Mouse (Mus musculus) MEL (cell line): Measurements from ENCODE around the gene Nosip. TPM values are rescaled to one million over a fixed set of nuclear protein-coding genes. Genes with fewer than 3 reads are reported as not detected.

ENCODE experiments used
- DNase-seq: peaks from one replicate; pipeline ENCODE4 v3.0.0; 2011; ENCODE audit warnings: low read depth, low spot score
- H3K27ac ChIP-seq: 2 replicates; pipeline ENCODE4 v1.5.1; 2012; ENCODE audit warnings: low read depth, mild to moderate bottlenecking, control low read depth, low read length, moderate library complexity; ENCODE audit not compliant: control insufficient read depth
- H3K27me3 ChIP-seq, 2 experiments: fragments of 150-350 bp in 1 of 2; sonication (generic) in 1 of 2; 2 replicates each; pipeline ENCODE4 v1.6.1; 2012; ENCODE audit warnings: low read length in 2 of 2, mild to moderate bottlenecking in 2 of 2, improper control_type of control experiment in 1 of 2, moderate library complexity in 1 of 2; ENCODE audit not compliant: insufficient read depth in 2 of 2, control insufficient read depth in 1 of 2
- H3K36me3 ChIP-seq, 2 experiments: 2 replicates each; pipeline ENCODE4 v1.6.1; 2012 to 2014; ENCODE audit warnings: low read length in 2 of 2, improper control_type of control experiment in 1 of 2, inconsistent platforms in 1 of 2, mild to moderate bottlenecking in 1 of 2; ENCODE audit not compliant: insufficient read depth in 2 of 2, control insufficient read depth in 1 of 2
- H3K4me1 ChIP-seq, 2 experiments: fragments of 150-350 bp in 1 of 2; sonication (generic) in 1 of 2; 2 replicates each; pipeline ENCODE4 v1.6.1; 2012; ENCODE audit warnings: low read length in 2 of 2, improper control_type of control experiment in 1 of 2, mild to moderate bottlenecking in 1 of 2; ENCODE audit not compliant: insufficient read depth in 2 of 2, control insufficient read depth in 1 of 2
- H3K4me3 ChIP-seq, 2 experiments: fragments of 150-350 bp in 1 of 2; sonication (generic) in 1 of 2; 2 replicates each; pipeline ENCODE4 v1.5.1; 2012; ENCODE audit warnings: low read depth in 2 of 2, low read length in 2 of 2, mild to moderate bottlenecking in 2 of 2, moderate library complexity in 2 of 2, control low read depth in 1 of 2, improper control_type of control experiment in 1 of 2; ENCODE audit not compliant: control insufficient read depth in 1 of 2, insufficient read depth in 1 of 2
- H3K79me2 ChIP-seq: 2 replicates; pipeline ENCODE4 v1.6.1; 2012; ENCODE audit warnings: mild to moderate bottlenecking, low read length, moderate library complexity; ENCODE audit not compliant: control insufficient read depth, poor library complexity, insufficient read depth
- H3K9ac ChIP-seq: 2 replicates; pipeline ENCODE4 v1.6.1; 2012; ENCODE audit warnings: low read depth, mild to moderate bottlenecking, control low read depth, low read length, moderate library complexity; ENCODE audit not compliant: control insufficient read depth, poor library complexity, severe bottlenecking
- H3K9me3 ChIP-seq: fragments of 150-350 bp; sonication (generic); replicated peaks from 2 replicates; pipeline ENCODE4 v1.6.1; 2012; ENCODE audit warnings: mild to moderate bottlenecking, low read length, improper control_type of control experiment, moderate library complexity; ENCODE audit not compliant: insufficient read depth
- CTCF ChIP-seq, 3 experiments: IDR thresholded peaks in 2 of 3; conservative IDR thresholded peaks in 1 of 3; 2 replicates each; pipeline ENCODE4 v1.5.1; 2011 to 2012; ENCODE audit warnings: low read length in 3 of 3, low read depth in 2 of 3, mild to moderate bottlenecking in 2 of 3, improper control_type of control experiment in 1 of 3, inconsistent platforms in 1 of 3, mixed read lengths in 1 of 3, moderate library complexity in 1 of 3; ENCODE audit not compliant: control insufficient read depth in 1 of 3, insufficient read depth in 1 of 3, poor library complexity in 1 of 3, severe bottlenecking in 1 of 3
- EP300 ChIP-seq, 2 experiments: IDR thresholded peaks; 2 replicates each; pipeline ENCODE4 v1.6.1; 2011; ENCODE audit warnings: improper control_type of control experiment in 2 of 2, low read length in 2 of 2, low read depth in 1 of 2, mild to moderate bottlenecking in 1 of 2
- ETS1 ChIP-seq: IDR thresholded peaks from 2 replicates; pipeline ENCODE4 v1.6.1; 2012; ENCODE audit warnings: low read depth, mild to moderate bottlenecking, inconsistent platforms, low read length, improper control_type of control experiment, moderate library complexity
- GABPA ChIP-seq: IDR thresholded peaks from 2 replicates; pipeline ENCODE4 v1.6.1; 2012; ENCODE audit warnings: low read depth, mild to moderate bottlenecking, inconsistent platforms, low read length, improper control_type of control experiment, moderate library complexity
- HCFC1 ChIP-seq: IDR thresholded peaks from 2 replicates; pipeline ENCODE4 v1.6.1; 2012; ENCODE audit warnings: low read depth, mild to moderate bottlenecking, inconsistent platforms, low read length, improper control_type of control experiment, moderate library complexity
- JUND ChIP-seq: IDR thresholded peaks from 2 replicates; pipeline ENCODE4 v1.6.1; 2011; ENCODE audit warnings: low read depth, mild to moderate bottlenecking, improper control_type of control experiment, low read length
- KAT2A ChIP-seq: conservative IDR thresholded peaks from 2 replicates; pipeline ENCODE4 v1.6.1; 2012; ENCODE audit warnings: low read depth, low read length, improper control_type of control experiment, inconsistent platforms
- MAFK ChIP-seq: IDR thresholded peaks from 2 replicates; pipeline ENCODE4 v1.6.1; 2011; ENCODE audit warnings: low read depth, mild to moderate bottlenecking, low read length, improper control_type of control experiment, borderline replicate concordance
- MAX ChIP-seq: IDR thresholded peaks from 2 replicates; pipeline ENCODE4 v1.6.1; 2011; ENCODE audit warnings: low read length, improper control_type of control experiment
- MAZ ChIP-seq: IDR thresholded peaks from 2 replicates; pipeline ENCODE4 v1.6.1; 2012; ENCODE audit warnings: low read depth, mild to moderate bottlenecking, inconsistent platforms, low read length, improper control_type of control experiment
- MXI1 ChIP-seq: IDR thresholded peaks from 2 replicates; pipeline ENCODE4 v1.6.1; 2011; ENCODE audit warnings: mild to moderate bottlenecking, low read depth, low read length, improper control_type of control experiment
- MYC ChIP-seq: IDR thresholded peaks from 2 replicates; pipeline ENCODE4 v1.6.1; 2011; ENCODE audit warnings: low read depth, mild to moderate bottlenecking, low read length, improper control_type of control experiment, moderate library complexity
- NELFE ChIP-seq: IDR thresholded peaks from 2 replicates; pipeline ENCODE4 v1.6.1; 2011; ENCODE audit warnings: low read depth, low read length, improper control_type of control experiment
- NRF1 ChIP-seq: IDR thresholded peaks from 2 replicates; pipeline ENCODE4 v1.6.1; 2014; ENCODE audit warnings: low read depth, mild to moderate bottlenecking, inconsistent platforms, low read length, improper control_type of control experiment, moderate library complexity; ENCODE audit not compliant: poor library complexity, insufficient read depth, severe bottlenecking
- POLR2A ChIP-seq, 2 experiments: IDR thresholded peaks; 2 replicates each; pipeline ENCODE4 v1.6.1; 2011 to 2012; ENCODE audit warnings: low read length in 2 of 2, mild to moderate bottlenecking in 2 of 2, control low read depth in 1 of 2, improper control_type of control experiment in 1 of 2, low read depth in 1 of 2, moderate library complexity in 1 of 2; ENCODE audit not compliant: control insufficient read depth in 1 of 2, insufficient read depth in 1 of 2, poor library complexity in 1 of 2
- POLR2AphosphoS2 ChIP-seq: IDR thresholded peaks from 2 replicates; pipeline ENCODE4 v1.6.1; 2011; ENCODE audit warnings: low read length, improper control_type of control experiment
- RAD21 ChIP-seq: IDR thresholded peaks from 2 replicates; pipeline ENCODE4 v1.6.1; 2011; ENCODE audit warnings: mild to moderate bottlenecking, low read depth, low read length, improper control_type of control experiment
- RCOR1 ChIP-seq: IDR thresholded peaks from 2 replicates; pipeline ENCODE4 v1.6.1; 2012; ENCODE audit warnings: low read depth, mild to moderate bottlenecking, inconsistent platforms, low read length, improper control_type of control experiment
- SIN3A ChIP-seq: IDR thresholded peaks from 2 replicates; pipeline ENCODE4 v1.6.1; 2012; ENCODE audit warnings: low read length, improper control_type of control experiment, inconsistent platforms
- TAL1 ChIP-seq: IDR thresholded peaks from 2 replicates; pipeline ENCODE4 v1.6.1; 2012; ENCODE audit warnings: mild to moderate bottlenecking, inconsistent platforms, low read length, moderate library complexity, mixed read lengths
- USF1 ChIP-seq: IDR thresholded peaks from 2 replicates; pipeline ENCODE4 v1.6.1; 2014; ENCODE audit warnings: low read depth, mild to moderate bottlenecking, inconsistent platforms, low read length, improper control_type of control experiment, moderate library complexity
- USF2 ChIP-seq, 2 experiments: IDR thresholded peaks; 2 replicates each; pipeline ENCODE4 v1.6.1; 2011 to 2012; ENCODE audit warnings: improper control_type of control experiment in 2 of 2, low read length in 2 of 2, borderline replicate concordance in 1 of 2, inconsistent platforms in 1 of 2, low read depth in 1 of 2, mild to moderate bottlenecking in 1 of 2; ENCODE audit not compliant: insufficient read depth in 1 of 2
- ZC3H11A ChIP-seq: IDR thresholded peaks from 2 replicates; pipeline ENCODE4 v1.6.1; 2012; ENCODE audit warnings: low read depth, mild to moderate bottlenecking, inconsistent platforms, low read length, improper control_type of control experiment
- ZMIZ1 ChIP-seq: IDR thresholded peaks from 2 replicates; pipeline ENCODE4 v1.6.1; 2012; ENCODE audit warnings: low read depth, mild to moderate bottlenecking, inconsistent platforms, low read length, improper control_type of control experiment, moderate library complexity
- ZNF384 ChIP-seq: IDR thresholded peaks from 2 replicates; pipeline ENCODE4 v1.6.1; 2012; ENCODE audit warnings: low read depth, mild to moderate bottlenecking, inconsistent platforms, low read length, improper control_type of control experiment
- polyA plus RNA-seq, 2 experiments: library from polyadenylated mRNA; stranded (reverse) in 1 of 2; unstranded in 1 of 2; fragments of >175 nt in 1 of 2; fragments of >200 nt in 1 of 2; gene quantifications; 2 replicates each; pipeline versions ENCODE4 v1.2.1 to v1.2.4; 2012; ENCODE audit warnings: low replicate concordance in 2 of 2, low read depth in 1 of 2; ENCODE audit not compliant: insufficient read length in 2 of 2, insufficient read depth in 1 of 2, missing spikeins in 1 of 2
- total RNA-seq: library from RNA; depleted of rRNA; stranded (reverse); fragments of 300-350 nt; gene quantifications from 2 replicates; pipeline ENCODE4 v1.2.3, GENCODE M21; 2012

The Nosip gene
- total and polyA plus RNA-seq, 3 experiments, result 50.7 to 78.9 TPM; not detected in 1

- Histone ChIP-seq H3K27me3 (no peaks in the 10 kb centered on the region), H3K79me2 (no peaks in the 10 kb centered on the region)
- no peak for DNase-seq
These were observed 49.7 kb downstream of the Nosip start for GRCm38 (mm10) chr7:45111940-45112339.

GRCm38 (mm10) chr7:45112529-45112928 is 50.3 kb downstream of the Nosip start:
- Histone ChIP-seq H3K27ac (no peak overlapping the region), H3K79me2 (no peaks in the 10 kb centered on the region), H3K27me3 (no peaks in the 10 kb centered on the region), H3K9ac (no peak overlapping the region), H3K36me3 (peaks cover 0 to 5% of the 10 kb centered on the region in 2 experiments; a peak in 2 of 4 replicates), H3K9me3 (no peaks in the 10 kb centered on the region), H3K4me3 (no peak overlapping the region), H3K4me1 (peaks cover 5 to 22% of the 10 kb centered on the region in 2 experiments)
- DNase-seq, result no peak
- TF ChIP-seq POLR2AphosphoS2 (no peak), MAFK (no peak), TAL1 (no peak)

More at GRCm38 (mm10) chr7:45111940-45112339, 49.7 kb downstream of the Nosip start:
- peaks cover 0 to 5% of the 10 kb centered on the region in 2 experiments; a peak in 2 of 4 replicates for H3K36me3 ChIP-seq
- no peak for TF ChIP-seq JUND
- TF ChIP-seq POLR2AphosphoS2, result no peak
- TF ChIP-seq RAD21, result no peak
- TF ChIP-seq, all 39 proteins: peak for 0
- no peak overlapping the region for H3K4me3 ChIP-seq
- H3K27ac ChIP-seq, result no peak overlapping the region
- H3K4me1 ChIP-seq, result peaks cover 5 to 26% of the 10 kb centered on the region in 2 experiments
- H3K9me3 ChIP-seq, result no peaks in the 10 kb centered on the region
- no peak overlapping the region for H3K9ac ChIP-seq

- Histone ChIP-seq H3K9ac (no peak overlapping the region), H3K27ac (no peak overlapping the region), H3K79me2 (no peaks in the 10 kb centered on the region), H3K9me3 (no peaks in the 10 kb centered on the region), H3K4me3 (no peak overlapping the region), H3K4me1 (peaks cover 5 to 22% of the 10 kb centered on the region in 2 experiments), H3K36me3 (peaks cover 0 to 5% of the 10 kb centered on the region in 2 experiments; a peak in 2 of 4 replicates), H3K27me3 (no peaks in the 10 kb centered on the region)
- no peak for DNase-seq
- TF ChIP-seq CTCF (IDR thresholded peaks at IDR 0.05 in 2 of 3, conservative IDR thresholded peaks at IDR 0.05 in 1 of 3; ENCODE audit: control insufficient read depth in 1 of 3, insufficient read depth in 1 of 3, low read depth in 2 of 3, low read length in 3 of 3, poor library complexity in 1 of 3, severe bottlenecking in 1 of 3), result no peak
- no peak for TF ChIP-seq GABPA
- TF ChIP-seq ZC3H11A, result no peak
- no peak for TF ChIP-seq MXI1
- no peak for TF ChIP-seq MAZ
- no peak for TF ChIP-seq POLR2A (IDR thresholded peaks at IDR 0.05; ENCODE audit: control insufficient read depth in 1 of 2, insufficient read depth in 1 of 2, low read depth in 1 of 2, low read length in 2 of 2, poor library complexity in 1 of 2)
- peak in 1 of 2 experiments; percentile 22; a peak in 1 of 4 replicates for TF ChIP-seq EP300 (IDR thresholded peaks at IDR 0.05; ENCODE audit: low read depth in 1 of 2, low read length in 2 of 2)
- no peak for TF ChIP-seq POLR2AphosphoS2
- no peak for TF ChIP-seq SIN3A
- TF ChIP-seq RCOR1, result 0 out of 2 replicates have a peak, but pooled peaks have one; percentile 16
- no peak for TF ChIP-seq JUND
- TF ChIP-seq MAX, result 0 out of 2 replicates have a peak, but pooled peaks have one; percentile 28
- TF ChIP-seq NELFE, result no peak
- TF ChIP-seq MYC, result no peak
- no peak for TF ChIP-seq USF2 (IDR thresholded peaks at IDR 0.05; ENCODE audit: borderline replicate concordance in 1 of 2, insufficient read depth in 1 of 2, low read depth in 1 of 2, low read length in 2 of 2)
- TF ChIP-seq TAL1, result no peak
- TF ChIP-seq RAD21, result no peak
- TF ChIP-seq USF1, result no peak
- TF ChIP-seq HCFC1, result no peak
- TF ChIP-seq ETS1, result no peak
- no peak for TF ChIP-seq ZMIZ1
- no peak for TF ChIP-seq ZNF384
- TF ChIP-seq KAT2A, result no peak
- no peak for TF ChIP-seq NRF1
These were observed 51.2 kb downstream of the Nosip start for GRCm38 (mm10) chr7:45113476-45113875.
